Mouse (Mus musculus): ENCODE results near the gene Ntm. TPM values are rescaled to one million over a fixed set of nuclear protein-coding genes. Genes with fewer than 3 reads are reported as not detected.

Gene Ntm
- total RNA-seq, 4 experiments from 2014 or later, result 0.46 to 1.4 (median 1.1) TPM

DNA sequence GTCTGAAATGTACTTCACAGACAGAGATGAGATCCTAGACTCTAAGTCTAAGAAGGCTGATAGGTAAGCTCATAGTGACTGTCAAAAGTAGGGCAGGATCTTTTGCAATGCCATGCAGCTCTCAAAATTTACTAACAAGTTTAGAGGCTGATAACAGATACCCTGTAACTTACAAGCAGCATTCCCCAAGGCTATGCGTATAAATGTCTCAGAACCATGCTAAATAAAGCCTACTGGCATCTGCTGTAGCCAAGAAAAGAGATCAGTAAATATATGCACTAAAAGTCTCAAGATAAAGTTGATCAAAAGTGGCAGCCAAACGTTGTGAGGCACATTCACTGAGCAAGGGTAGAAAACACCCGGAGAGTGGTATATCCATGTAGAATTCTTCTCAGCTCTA is 666.2 kb downstream of the Ntm start:
- DNase-seq, result no peak

DNA sequence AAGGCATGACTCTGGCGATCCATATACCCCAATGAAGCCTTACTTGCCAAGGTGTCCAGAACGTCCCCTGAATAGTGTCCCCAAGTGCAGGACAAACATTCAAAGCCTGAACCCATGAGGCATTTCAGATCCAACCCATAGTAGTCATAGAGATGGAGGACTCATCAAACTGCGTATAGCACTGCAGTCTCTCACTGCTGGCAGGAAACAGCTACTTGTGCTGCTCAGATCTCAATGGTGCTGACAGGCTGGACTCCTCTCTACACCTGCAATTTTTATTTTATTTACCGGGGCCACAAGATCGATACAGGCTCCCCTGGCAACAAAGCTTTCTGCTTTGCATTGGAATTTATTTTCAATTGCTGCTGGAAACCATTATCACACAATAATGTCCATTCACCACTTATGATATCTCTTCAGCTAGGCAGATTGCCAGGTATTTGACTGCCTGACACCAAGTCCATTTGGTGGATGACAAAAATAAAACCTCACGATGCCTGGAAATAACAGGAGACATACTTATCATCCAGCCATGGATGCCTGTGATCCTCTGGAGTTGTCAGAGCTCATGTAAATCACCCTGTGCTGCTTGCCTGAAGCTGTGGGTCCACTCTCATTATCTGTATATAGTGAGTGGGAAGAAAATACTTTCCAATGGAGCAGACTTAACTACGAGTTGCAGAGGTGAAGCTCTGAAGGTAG is 674.8 kb downstream of the Ntm start:
- DNase-seq, result no peak

DNA sequence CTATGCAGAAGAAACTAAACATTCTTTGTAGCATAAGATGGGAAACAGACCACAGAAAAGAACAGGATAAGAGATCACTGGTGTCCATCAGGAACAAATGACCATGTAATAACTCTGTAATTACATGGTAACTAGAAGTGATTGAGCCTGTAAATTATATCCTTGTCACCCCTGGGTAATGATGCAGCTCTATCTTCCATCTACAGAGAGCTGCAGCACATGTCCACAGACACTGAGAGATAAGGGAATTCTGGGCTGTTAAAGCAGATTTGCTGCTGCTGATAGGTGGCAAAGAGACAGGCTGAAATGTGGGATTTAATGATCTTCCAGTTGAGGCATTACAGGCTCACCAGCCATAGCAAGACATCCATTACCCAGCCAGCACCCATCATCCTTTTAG is 677.8 kb downstream of the Ntm start:
- no peak for DNase-seq

DNA sequence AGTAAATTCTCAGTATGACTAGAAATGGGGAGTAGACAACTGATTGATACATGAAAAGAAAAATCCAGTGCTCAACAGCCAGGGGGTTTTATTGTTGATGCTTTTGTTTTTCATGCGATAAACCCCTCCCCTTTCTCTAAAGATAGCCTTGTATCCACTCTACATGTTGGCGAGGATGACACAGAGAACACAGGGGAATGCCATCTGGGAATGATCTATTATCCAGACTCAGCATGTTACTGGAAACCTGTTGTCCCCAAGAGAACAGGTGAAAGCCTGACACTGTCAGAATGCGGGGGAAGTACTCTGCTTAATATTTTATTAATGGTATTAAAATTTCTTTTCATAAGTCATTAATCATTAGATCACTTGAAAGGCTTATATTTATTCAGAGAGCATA is 690.1 kb downstream of the Ntm start:
- DNase-seq, result no peak

DNA sequence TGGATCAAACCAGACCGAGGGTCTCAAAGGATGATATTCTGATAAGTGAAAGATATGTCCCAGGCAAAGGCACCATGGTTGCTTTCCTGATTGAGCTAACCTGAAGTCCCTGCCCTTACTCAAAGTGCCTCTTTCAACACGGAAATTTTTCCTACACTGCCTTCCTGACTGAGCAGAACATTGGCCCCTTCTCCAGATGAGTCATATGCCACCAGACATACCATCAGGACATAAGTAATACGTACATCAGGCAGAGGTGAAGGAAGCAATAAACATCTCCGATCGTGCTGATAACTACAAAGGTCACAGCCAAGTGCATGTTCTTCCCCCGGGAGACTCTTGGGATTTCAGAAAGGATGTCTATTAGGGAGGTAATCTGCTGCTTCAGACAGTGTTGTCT is 693.0 kb downstream of the Ntm start:
- DNase-seq, result no peak

DNA sequence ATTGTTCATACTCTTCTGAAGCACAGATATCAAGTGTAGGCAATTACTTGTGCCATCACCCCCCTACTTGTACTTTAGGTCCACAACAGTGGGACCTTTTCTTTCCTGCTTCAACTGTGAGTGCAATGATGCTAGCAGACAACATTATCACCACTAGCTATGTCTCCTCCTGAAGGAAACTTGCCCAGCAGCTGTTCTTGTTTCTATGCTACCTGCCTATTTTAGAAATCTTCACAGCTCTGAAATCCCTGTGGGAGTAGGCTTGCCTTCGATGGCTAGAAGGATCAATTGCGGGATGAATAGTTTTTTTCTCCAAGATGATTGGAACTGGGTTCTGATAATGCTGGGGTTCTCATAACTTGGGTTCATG is 693.7 kb downstream of the Ntm start:
- no peak for DNase-seq

DNA sequence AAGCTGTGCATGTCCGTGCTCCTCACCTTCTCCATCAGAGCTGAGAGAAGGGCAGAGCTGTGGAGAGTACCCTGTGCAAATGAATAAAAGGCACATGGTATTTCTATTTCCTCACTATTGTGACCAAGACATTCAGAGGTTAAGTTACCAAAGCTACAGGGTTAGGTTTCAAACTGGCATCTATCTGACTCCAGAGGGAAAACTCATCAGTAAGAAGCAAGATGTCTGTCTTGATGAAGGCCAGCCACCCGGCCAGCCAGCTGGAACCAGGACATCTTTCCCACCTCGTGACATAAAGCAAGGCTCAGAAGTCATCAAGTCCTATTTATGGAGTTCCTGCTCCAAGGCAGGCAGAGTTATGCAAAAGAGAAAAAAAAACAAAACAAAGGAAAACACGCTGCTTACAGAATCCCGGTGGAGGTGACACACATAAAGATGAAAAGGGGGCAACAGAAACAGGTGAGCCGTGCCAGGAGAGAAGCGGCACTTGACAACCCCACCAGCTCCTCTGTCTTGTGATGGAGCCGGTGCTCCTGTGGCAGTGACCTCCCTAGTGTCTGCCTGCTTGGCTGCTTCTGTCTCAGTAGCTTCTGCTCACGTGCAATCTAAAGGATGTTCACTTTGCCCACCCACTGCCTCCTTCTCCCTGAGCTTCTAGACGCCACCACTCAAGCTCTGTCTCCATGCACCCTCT is 694.2 kb downstream of the Ntm start:
- DNase-seq, result no peak

DNA sequence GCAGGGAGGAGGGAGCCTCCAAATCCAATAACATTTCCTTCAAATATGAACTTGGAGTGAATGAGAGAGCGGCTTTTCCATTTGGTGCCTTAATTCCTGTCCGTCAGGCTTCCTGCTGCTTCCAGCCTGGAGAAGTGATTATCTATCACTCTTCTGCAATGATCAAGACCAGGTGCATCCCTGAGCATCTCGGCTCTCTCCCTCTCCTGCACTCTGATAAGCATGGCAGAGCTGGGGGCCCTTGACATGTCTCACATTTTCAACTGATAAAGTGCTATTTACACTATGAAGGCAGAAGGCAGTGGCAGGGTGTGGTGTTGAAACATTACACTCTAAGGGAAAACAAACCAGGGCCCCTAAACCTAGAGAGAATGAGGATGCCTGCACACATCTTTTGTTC is 695.3 kb downstream of the Ntm start:
- no peak for DNase-seq

DNA sequence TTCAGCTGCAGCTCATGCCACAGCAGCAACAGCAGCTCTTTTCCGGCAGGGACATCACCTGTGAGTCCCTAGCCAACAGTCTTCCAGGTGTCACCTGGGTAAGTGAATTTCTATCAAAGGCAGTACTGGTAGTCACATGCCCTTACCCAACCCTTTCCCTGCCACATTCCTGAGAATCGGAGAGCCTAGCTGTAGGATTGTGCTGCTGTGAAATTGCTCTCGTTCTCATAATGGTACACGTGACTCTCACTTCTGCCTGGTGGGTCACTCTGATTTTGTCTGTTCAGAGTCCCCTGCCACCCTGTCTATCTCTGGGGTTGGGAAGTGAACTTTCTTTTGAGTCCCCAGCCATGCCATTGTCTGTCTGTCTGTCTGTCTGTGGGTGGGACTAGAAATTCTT is 697.8 kb downstream of the Ntm start:
- DNase-seq, result no peak

DNA sequence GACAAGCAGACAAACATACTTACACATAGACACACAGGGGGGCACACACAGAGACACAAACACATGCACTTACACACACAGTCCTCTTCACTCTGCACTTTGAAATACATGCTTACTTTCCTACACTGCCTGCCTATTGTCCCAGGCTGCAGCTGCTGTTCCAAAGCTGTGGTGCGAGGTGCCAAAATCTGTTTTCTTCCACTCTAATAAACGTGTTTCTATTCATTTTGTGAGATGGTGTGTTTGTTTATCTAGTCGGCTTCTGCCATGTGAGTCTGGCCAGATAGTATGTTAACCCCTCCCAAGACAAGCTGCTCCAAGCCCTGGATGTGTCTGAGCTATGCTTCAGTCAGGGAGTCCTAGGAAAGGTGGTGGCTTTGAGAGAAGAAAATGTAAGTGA is 700.1 kb downstream of the Ntm start:
- DNase-seq, result no peak

DNA sequence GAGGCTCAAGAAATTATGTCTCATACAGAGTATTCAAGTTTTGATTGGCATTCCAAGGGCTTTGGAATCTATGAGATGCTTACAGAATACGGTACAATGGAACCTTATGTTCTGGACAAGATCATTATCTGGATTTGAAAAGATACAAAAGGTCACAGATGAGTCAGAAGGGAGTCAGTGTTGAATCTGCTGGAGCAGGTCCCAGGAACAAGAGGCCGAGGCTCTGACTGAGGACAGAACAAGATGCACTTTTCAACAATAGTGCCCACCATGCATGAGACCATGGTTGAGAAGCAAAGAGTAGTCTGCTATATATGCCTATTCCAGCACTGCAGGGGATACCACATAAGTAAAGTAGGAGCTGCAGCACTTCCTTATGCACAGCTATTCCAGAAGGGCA is 710.1 kb downstream of the Ntm start:
- DNase-seq, result peak; percentile 9

DNA sequence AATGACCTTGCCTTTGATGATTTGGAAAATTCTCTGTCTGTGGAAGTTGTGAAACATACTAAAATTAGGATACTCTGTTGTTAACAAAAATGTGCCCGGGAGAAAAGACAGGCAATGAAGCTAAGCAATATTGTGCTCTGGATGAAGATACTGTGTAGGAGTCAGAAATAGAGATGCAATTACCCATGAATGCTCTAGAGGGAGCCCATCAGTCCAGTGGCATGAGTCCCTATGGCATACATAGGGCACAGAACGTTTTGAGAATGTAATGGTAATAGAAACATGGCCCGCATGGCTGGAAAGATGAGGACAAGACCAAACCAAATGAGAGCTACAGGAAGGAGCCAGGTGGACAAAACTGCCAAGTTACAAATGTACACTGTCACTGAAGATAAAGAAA is 712.1 kb downstream of the Ntm start:
- DNase-seq, result no peak

DNA sequence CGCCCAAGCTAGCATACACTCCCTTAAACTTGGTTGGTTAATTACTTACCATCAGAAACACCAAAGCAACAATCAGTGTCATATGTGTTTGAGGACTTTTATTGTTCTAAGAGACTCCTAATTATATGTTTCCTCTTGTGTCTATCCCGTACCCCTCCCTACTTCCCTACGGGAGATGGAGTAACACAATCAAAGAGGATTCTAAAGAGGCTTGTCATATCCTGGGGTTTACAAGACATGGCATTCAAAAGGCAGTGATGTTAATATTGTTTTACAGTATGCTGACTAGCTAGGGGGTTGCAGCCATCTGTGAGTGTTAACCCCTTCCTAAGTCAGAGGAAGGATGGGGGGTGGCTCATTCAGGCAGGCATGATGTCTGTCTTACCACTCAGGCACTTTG is 715.1 kb downstream of the Ntm start:
- no peak for DNase-seq

DNA sequence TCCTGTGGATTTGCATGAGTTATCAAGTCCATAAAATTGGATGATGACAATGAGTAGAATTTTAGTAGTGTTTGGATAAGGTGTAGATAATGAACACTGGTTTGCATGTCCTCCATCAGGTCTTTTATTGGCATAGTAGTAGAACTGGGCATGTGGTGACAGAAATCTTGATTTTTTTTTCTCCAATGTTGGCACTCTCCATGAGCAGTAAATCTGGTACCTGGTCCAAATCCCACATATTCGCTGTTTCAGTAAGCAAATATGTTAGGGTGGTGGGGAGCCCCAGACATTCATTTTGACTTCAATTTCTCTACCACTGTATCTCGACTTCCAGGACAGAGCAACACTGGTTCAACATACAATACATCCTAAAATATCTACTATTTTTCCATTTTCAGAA is 718.9 kb downstream of the Ntm start:
- DNase-seq, result no peak

DNA sequence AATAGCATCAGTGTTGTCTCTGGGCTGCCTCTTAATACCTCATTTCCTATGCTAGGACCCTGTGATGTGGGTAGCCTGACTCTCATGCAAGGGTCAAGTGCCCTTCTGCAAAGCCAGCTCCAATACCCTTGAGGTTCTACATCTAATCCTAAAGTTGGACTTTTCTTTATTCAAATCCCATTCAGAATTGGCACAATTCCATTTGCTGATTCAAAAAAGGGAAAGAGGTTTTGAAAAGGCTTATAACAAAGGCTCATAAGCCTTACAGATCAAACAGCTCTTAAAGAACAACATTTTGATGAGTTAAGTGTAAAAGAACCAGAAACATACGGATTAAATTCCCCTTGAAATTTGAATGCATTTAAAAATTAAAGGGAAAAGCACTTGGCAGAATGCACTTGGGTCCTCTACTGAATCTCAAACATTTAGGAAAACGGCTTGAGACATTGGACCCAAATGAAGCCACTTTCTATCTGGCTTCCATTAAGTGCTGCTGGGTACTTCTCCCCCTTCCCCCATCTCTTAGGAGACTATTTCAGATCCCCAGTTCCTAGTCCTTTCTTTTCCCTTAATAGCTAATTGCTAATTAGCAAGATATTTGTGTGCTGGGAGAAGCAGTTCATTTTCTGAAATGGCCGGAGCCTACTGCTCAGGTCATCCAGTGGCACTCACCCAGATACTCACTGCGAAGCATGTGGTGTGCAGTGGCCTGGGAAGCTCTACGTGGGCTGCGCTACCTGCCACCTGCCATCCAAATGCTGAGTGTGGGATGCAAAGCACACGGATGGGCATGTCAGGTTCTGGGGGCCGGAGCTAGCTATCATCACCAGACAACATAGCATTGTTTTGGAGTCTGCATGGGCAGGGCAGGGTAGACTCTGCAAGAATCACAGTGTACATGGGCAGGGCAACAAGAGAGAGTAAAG is 720.2 kb downstream of the Ntm start:
- no peak for DNase-seq

DNA sequence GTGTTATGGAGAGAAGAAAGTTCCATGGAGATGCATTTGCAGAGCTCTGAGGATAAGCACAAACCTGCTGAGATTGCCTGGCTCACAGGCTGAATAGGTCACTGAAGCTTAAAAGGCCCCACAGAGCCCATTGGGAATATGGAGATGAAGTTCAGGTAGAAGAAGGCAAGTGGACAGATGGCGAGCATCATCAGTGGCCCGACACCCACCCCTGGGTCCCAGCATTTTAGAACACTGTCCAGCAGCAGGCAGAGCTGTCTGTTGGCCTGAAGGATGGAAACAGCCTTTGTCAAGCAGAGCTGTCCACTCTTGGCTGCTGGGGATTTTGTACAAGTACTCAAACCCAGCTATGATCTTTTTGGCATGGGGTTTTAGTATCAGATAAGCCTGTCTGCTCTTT is 722.1 kb downstream of the Ntm start:
- DNase-seq, result no peak

DNA sequence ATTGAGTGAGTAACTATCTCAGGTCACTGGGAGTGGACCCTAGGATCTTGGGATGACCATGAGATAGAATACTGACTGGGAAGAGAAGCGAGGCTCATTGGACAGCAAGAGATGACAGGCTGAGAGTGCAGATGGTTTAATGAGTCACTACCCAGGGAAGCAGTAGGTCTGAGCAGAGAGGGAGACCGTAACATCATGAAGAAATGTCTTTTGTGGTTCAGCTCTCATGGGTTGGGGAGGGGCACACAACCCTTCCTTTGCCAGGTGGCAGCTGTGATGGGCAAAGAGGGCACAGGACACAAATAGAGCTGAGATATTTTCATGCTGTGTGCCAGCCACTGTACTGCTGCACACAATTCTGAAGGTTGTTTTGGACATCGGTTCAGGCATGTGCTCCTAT is 724.0 kb downstream of the Ntm start:
- DNase-seq, result no peak

DNA sequence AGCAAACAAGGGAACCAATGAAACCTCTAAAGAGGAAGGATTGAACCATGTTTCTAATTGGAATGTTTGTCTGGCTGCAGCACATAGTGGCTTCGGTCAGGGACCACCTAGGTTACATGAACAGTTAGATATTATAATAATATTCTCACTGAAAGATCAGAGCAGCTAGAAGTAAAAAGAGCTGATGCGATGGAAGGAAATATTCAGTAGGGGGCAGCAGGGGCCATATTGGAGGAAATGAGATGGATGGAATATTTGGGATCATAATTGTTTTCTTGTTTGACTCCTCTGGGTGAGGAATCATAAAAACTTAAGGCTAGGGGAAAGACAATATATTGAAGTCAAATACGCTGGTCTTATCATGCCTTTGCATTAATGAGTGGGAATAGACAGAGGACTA is 726.2 kb downstream of the Ntm start:
- no peak for DNase-seq

DNA sequence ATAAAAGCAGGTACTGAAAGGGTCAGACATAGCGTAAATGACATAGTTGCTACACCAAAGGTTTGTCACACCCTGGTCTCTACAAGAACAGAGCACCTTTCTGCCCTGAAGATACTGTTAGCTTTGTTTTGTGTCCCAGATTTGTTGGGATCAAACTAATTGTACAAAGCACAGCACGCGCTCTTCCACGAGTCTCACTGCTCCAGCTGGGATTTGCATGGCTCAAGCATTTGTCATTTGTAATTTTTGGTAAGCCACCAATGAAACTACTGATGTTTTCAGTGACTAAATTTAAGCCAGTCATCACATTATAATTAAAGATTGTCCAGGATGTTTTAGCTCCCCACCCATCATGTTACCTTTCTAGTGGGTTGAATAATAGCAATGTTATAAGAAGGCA is 735.2 kb downstream of the Ntm start:
- DNase-seq, result no peak

DNA sequence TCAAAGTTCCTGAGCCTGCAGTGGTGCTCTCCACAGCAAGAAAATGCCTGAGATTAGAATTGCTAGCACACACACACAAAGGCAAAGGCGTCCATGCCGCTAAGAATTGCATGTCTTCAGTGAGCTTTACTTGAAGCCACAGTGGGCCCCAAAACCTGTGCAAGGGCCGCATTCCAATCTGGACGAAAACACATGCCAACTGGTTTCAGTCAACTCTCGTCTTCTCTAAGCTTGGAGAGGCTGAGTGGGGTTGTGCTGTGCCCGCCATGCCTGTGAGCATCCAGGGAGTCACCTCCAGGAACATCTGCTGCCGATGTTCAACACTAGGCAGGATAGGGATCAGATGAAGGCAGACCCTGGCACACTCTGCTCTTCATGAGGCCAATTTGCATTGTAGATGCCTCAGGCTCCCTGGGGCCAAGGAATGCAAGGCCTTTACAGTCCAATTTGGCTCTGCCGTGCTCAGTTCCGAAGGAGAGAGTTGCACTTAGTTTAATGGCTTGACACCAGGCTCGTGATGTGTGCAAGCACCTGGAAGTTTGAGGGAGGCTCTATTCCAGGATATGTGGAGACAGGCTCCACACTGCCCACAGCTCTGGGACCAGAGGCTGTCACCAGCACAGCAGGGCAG is 739.9 kb downstream of the Ntm start:
- DNase-seq, result no peak

DNA sequence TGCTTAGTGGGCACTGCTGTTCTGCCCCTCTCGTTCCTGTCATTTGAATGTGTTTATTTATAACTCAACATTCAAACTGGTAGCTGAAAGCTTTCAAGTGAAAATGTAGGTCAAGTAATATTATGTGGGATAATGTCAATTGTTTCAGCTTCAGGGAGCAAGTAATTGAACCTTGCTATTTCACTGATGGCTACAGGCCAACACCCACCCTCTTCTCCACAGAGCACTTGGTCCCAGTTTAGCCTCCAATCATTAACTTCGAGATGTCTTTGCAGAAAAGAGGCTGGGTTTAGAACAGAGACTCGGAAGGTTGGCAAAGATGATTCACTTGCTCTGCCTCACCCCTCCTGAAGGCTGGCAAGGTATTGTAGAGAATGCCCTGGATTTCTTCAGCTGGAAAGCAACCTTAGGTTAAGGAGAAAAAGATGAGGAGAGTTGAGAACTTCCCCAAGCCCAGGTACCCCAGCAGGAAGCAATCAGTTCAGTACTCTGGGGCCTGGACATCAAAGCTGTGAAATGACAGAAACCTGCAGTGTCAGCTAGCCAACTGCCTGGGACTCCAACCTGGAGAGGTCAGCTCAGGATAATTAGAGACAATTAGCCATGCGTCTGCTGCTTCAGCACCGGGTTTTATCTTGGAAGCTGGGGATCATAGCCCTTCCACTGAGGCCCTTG is 741.9 kb downstream of the Ntm start:
- DNase-seq, result no peak

DNA sequence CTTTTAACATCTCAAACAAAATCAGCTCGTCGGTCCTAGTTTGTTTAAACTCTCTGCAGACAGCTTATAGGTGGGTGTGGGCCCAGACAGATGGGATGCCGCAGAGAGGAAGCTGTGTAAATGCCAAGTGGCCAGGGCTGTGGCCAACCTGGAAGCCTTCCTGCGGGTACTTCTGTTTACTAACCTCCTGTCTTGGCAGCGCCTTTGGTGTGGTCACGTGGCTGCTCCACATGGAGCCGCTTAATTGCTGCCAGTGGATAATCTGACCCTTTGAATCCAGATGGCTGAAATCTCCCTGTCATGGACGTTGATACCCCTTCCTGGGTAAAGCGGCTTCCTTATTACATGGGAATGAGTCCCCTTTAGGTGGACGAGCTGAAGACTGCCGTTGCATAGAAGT is 742.4 kb downstream of the Ntm start:
- DNase-seq, result no peak

DNA sequence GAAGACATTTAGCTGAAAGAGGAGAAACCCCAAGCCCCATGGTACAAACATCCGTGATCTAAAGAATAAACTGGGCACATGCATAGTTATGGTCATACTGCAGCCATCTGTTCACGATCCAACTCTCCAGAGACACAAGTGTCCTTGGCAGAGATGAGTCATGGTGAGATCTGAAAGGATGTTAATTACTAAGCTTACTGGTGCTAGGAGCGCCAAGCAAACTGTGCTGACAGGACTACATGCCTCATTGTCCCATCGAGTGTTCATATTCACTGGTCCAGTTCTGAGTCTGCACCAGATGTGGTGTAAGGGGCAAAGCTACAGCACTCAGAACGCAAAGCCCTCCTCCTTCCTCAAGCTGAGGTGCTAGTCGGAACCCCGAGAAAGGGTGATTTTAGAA is 745.0 kb downstream of the Ntm start:
- peak; percentile 41 for DNase-seq

Data from adrenal gland, adult 8-10 months (tissue).